Mouse (Mus musculus) frontal cortex, postnatal 25 days (tissue): ENCODE measurements around the gene Dennd4b.
"Not testable (repeated sequence)": the region's sequence is repeated elsewhere in the genome, so short reads cannot be mapped to it uniquely, and the experiment has no call there.

Experiments
- DNase-seq, 2 experiments: peaks; one replicate each; pipeline ENCODE4 v3.0.0; 2022; ENCODE audit warnings: low spot score in 2 of 2

Dennd4b gene

DNA sequence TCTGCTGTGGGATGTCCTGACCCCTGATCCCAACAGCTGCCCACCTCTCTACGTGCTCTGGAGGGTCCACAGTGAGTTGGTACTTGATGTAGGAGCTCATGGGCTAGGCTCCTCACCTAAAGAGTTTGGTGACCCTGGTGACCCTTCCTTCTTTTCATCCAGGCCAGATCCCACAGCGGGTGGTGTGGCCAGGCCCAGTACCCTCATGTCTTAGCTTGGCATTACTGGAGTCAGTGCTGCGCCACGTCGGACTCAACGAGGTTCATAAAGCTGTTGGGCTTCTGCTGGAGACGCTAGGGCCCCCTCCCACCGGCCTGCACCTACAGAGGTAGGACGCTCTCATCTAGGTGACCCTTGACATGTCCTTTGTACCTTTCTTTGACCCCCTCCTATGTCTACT lies 14.2 kb downstream of the Dennd4b start:
- no peak for DNase-seq

GRCm38 (mm10) chr3:90279743-90280142 lies 14.8 kb downstream of the Dennd4b start:
- no peak for DNase-seq

DNA sequence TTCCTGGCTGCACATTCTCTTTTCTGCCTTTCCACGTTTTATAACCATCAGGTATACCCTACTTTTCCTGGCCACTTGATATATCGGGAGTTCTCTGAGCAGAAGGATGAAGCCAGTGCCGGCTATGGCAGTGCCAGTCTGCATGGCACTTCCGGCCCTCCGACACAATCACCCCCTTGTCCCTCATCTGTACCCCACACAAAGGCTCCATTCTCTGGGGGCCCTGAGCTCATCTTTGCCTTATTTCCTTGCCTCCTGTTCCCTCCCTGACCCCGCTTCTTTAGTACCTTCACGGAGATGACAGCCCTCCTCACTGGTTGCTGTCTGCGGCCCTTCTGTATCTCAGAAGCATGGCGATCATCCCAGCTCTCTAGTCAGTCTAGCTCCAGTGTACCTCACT lies 15.7 kb downstream of the Dennd4b start:
- no peak for DNase-seq

- DNase-seq = no peak
Observed at GRCm38 (mm10) chr3:90284150-90284549, 19.2 kb downstream of the Dennd4b start.

DNA sequence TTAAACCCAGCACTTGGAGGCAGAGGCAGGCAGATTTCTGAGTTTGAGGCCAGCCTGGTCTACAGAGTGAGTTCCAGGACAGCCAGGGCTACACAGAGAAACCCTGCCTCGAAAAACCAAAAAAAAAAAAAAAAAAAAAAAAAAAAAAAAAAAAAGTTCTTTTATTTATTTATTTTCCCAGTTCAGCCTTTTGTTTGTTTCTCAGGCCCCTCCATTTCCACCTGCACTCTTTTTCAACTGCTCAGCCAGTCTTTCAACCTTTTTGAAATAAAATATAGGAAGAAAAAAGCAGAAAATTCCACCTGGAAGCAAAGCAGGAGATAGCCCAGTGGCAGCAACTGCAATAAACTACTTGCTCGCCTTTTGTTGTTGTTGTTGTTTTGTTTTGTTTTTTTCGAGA lies 24.4 kb downstream of the Dennd4b start:
- DNase-seq = not testable (repeated sequence)

GRCm38 (mm10) chr3:90290602-90291001 lies 25.6 kb downstream of the Dennd4b start:
- no peak for DNase-seq

- DNase-seq = no peak
Observed at GRCm38 (mm10) chr3:90291982-90292344, 27.0 kb downstream of the Dennd4b start.

- DNase-seq = peak; percentile 97 to 99
Observed at GRCm38 (mm10) chr3:90292345-90293275, 27.6 kb downstream of the Dennd4b start, which contains the start of gene Gatad2b. Gatad2b (plus strand) TSS chr3:90293178.

GRCm38 (mm10) chr3:90293352-90294063 lies 28.5 kb downstream of the Dennd4b start:
- peak in 1 of 2 experiments; percentile 22 for DNase-seq

- DNase-seq = no peak
Observed at GRCm38 (mm10) chr3:90294064-90294440, 29.1 kb downstream of the Dennd4b start.

DNA sequence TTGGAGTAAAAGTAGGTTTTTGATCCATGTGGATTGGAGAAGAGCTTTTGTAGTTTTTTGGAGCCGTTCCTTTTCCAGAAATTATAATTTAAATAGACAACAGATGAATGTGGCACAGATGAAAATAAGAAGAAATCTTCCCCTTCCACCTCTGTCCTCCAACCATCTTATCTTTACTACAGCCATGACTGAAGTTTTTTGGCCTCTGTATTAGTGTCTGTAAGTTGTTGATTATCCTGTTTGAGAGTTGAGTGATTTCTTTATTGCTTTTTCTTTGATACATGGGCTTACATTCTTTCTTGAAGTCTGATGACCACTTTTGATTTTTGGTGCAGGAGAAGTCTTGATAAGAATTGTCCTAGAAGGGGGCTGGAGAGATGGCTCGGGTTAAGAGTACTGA lies 29.7 kb downstream of the Dennd4b start:
- DNase-seq = no peak

GRCm38 (mm10) chr3:90305801-90306200 lies 40.8 kb downstream of the Dennd4b start:
- no peak for DNase-seq

- DNase-seq = no peak
Observed at GRCm38 (mm10) chr3:90309589-90309988, 44.6 kb downstream of the Dennd4b start.

DNA sequence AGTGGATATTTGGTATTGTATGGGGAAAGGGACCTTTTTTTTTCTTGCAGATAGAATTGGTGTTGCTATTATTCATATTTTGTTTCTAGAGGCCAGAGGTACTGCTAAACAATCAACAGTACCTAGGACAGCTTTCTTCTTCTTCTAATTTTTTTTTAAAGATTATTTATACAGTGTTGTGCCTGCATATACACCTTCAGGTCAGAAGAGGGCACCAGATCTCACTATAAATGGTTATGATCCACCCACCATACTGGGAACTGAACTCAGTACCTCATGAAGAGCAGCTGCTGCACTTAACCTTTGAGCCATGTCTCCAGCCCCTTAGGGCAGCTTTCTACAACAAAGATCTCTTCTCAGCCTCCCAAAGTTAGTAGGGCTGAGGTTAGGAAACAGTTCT lies 48.4 kb downstream of the Dennd4b start:
- DNase-seq = no peak

GRCm38 (mm10) chr3:90314241-90314640 lies 49.3 kb downstream of the Dennd4b start:
- DNase-seq = no peak

- no peak for DNase-seq
Observed at GRCm38 (mm10) chr3:90322289-90322688, 57.3 kb downstream of the Dennd4b start.

DNA sequence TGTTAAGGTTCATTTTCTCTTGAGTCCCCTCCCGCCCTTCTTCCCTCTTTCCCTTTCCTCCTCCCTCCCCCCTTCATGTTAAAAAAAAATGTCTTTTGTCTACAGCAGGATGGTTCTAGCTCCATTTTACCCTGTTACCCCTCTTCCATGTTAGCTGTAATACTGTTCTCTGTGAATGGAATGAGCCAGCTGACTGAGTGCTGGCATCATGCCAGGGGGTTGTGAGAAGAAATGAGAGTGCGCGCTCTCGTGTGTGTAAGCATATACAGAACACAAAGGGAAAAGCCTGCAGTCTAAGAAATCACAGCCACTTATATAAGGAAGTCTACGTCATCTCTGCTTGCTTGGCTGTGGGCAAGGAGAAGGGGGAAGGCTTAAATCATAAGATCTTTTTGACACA lies 58.1 kb downstream of the Dennd4b start:
- DNase-seq = peak; percentile 33 to 58
